Mouse (Mus musculus): ENCODE results near the gene Rbm45. TPM values are rescaled to one million over a fixed set of nuclear protein-coding genes. Genes with fewer than 3 reads are reported as not detected.

Rbm45 gene
- polyA plus RNA-seq, 1 experiment from 2014 or later = 17.5 TPM

DNA sequence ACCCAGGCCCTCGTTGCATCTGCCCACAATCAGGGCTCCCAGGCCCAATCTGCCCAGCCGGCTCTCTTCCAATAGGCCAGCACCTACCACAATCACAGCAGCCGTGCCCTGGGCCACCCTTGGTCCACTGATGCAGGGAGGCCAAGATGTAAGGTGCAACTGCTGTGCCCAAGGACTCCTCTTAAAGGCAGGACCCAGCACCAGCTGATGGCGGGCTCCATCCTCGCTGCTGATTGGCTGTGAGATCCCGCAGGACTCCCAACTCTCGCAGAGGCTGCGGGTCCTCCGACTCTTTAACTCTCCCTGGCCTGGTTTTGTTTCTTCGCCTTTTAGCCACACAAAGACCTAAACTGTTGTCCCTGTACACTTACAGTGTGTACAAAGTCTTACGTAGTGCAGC lies 9.6 kb upstream of the Rbm45 start, which contains the start of gene Cyct:
TSS of gene Cyct (minus strand) at position 225 of the 400 bp plus-strand sequence.
- no peaks in the 10 kb centered on the region for H3K36me3 ChIP-seq
- 88% methylated on average over 11 of the region's 11 CpGs for WGBS
- ATAC-seq (replicated peaks; ENCODE audit: low FRiP score) = no peak
- no peaks in the 10 kb centered on the region for H3K9me3 ChIP-seq (replicated peaks)
- no peak within 1 kb of the TSS for H3K9ac ChIP-seq
- H3K4me2 ChIP-seq = no peak within 1 kb of the TSS
- no peaks in the 10 kb centered on the region for H3K4me1 ChIP-seq
- H3K27me3 ChIP-seq = no peaks in the 10 kb centered on the region
- H3K4me3 ChIP-seq (replicated peaks) = no peak within 1 kb of the TSS
- no peak within 1 kb of the TSS for H3K27ac ChIP-seq

GRCm38 (mm10) chr2:76362111-76362510 lies 7.7 kb upstream of the Rbm45 start:
- Histone ChIP-seq H3K9ac (no peak overlapping the region), H3K4me1 (no peaks in the 10 kb centered on the region), H3K27ac (no peak overlapping the region), H3K36me3 (no peaks in the 10 kb centered on the region), H3K4me2 (no peak overlapping the region), H3K4me3 (replicated peaks) (no peak overlapping the region), H3K9me3 (replicated peaks) (no peaks in the 10 kb centered on the region), H3K27me3 (no peaks in the 10 kb centered on the region)
- WGBS = 43% methylated on average over 2 of the region's 2 CpGs
- ATAC-seq (replicated peaks; ENCODE audit: low FRiP score) = no peak

- Histone ChIP-seq H3K9me3 (replicated peaks) (no peaks in the 10 kb centered on the region), H3K27ac (no peak overlapping the region), H3K4me3 (replicated peaks) (no peak overlapping the region), H3K27me3 (no peaks in the 10 kb centered on the region), H3K9ac (no peak overlapping the region), H3K4me1 (peaks cover 4% of the 10 kb centered on the region), H3K4me2 (no peak overlapping the region), H3K36me3 (no peaks in the 10 kb centered on the region)
- WGBS = 78% methylated on average over 4 of the region's 4 CpGs
- ATAC-seq (replicated peaks; ENCODE audit: low FRiP score) = no peak
Observed at GRCm38 (mm10) chr2:76365811-76366210, 4.0 kb upstream of the Rbm45 start.

DNA sequence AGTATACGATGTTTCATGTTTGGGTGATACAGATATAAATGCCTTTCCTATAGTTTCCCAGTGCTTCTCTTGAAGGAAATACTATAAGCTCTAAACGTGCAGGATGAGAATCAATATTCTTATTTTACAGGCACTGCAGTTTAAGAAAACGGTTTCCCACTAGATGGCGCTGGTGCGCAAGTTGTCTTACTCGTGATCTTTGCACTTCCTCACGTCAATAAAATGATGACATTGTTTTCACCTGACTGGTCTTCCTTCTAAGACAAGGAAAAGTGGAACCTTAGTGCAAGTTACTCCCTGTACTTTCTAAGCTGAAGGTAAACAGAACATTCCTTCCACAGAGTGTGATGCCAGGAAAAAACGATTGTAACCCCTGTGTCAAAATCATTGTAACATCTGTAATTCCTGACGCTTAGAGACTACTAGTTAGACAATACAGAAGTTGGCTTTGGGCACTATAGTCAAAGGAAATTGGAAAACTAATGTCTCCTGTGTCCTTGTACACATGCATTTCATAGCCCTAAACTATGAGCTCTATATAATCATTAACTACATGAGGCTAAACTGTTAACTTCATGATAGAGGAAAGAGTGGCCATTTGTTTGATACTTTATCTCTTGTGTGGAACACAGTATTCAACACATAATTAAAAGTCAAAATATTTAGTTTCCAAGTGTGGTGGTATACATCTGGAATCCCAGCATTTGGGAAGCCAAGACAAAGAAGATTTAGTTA lies 2.4 kb upstream of the Rbm45 start:
- no peak overlapping the region for H3K4me2 ChIP-seq
- ATAC-seq (replicated peaks; ENCODE audit: low FRiP score) = no peak
- H3K27me3 ChIP-seq = no peaks in the 10 kb centered on the region
- H3K4me1 ChIP-seq = peaks cover 12% of the 10 kb centered on the region
- no peak overlapping the region for H3K27ac ChIP-seq
- no peaks in the 10 kb centered on the region for H3K9me3 ChIP-seq (replicated peaks)
- 17% methylated on average over 9 of the region's 9 CpGs for WGBS
- H3K36me3 ChIP-seq = peaks cover 8% of the 10 kb centered on the region
- H3K4me3 ChIP-seq (replicated peaks) = no peak overlapping the region
- H3K9ac ChIP-seq = no peak overlapping the region

DNA sequence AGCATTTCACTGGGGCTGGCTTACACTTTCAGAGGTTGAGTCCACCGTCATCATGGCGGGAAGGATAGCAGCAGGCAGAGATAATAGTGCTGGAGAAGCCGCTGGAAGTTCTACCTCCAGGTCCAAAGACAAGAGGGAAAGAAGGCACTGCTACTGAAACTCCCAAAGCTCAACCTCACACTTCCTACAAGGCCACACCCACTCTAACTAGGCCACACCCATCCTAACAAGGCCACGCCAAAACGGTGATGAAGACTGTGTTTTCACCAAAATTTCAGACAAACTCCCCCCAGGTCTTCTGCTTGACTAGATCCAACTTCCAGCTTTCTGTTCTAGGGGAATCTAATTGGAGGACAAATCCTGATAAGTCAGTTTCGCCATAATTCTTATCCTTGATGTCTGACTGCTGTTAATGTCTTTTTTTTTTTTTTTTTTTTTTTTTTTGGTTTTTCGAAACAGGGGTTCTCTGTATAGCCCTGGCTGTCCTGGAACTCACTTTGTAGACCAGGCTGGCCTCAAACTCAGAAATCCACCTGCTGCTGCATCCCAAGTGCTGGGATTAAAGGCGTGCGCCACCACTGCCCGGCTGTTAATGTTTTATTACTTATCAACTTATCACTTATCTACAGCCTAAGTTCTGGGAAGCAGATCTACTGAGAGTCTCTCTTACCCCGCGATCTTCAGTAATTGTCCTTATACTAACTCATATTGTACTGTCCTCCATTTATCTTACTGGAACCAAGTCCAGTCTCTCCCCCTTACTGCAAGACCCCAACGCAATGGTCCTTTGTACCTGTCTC lies 723 bp upstream of the Rbm45 start:
- WGBS = 69% methylated on average over 13 of the region's 13 CpGs
- Histone ChIP-seq H3K36me3 (peaks cover 24% of the 10 kb centered on the region), H3K9ac (no peak overlapping the region), H3K9me3 (replicated peaks) (no peaks in the 10 kb centered on the region), H3K4me2 (peak overlapping the region; percentile 94; the same call in 1 of the 2 replicates), H3K27ac (no peak overlapping the region), H3K27me3 (no peaks in the 10 kb centered on the region), H3K4me1 (peaks cover 12% of the 10 kb centered on the region), H3K4me3 (replicated peaks) (peak overlapping the region; percentile 73; the same call in 1 of the 2 replicates)
- 0 out of 2 replicates have a peak, but pooled peaks have one; percentile 37 for ATAC-seq (replicated peaks; ENCODE audit: low FRiP score)

DNA sequence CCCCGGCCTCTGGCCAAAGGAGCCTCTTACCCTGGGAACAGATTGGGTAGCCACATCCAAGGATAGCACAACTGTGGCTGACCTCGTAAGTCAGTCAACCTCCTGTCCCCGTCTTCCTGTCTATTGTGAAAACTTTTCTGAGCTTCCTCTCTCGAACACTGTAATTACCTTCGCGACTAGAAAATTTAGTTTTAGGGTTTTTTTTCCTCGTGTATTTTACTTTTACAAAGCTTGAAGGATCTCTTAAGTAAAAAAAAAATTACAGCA lies 805 bp downstream of the Rbm45 start:
- Histone ChIP-seq H3K27me3 (no peaks in the 10 kb centered on the region), H3K9ac (peak overlapping the region; percentile 84), H3K36me3 (peaks cover 37% of the 10 kb centered on the region), H3K4me2 (peak overlapping the region; percentile 94), H3K27ac (no peak overlapping the region), H3K9me3 (replicated peaks) (no peaks in the 10 kb centered on the region), H3K4me1 (peaks cover 12% of the 10 kb centered on the region), H3K4me3 (replicated peaks) (peak overlapping the region; percentile 73)
- no peak for ATAC-seq (replicated peaks; ENCODE audit: low FRiP score)
- 2% methylated on average over 7 of the region's 7 CpGs for WGBS

DNA sequence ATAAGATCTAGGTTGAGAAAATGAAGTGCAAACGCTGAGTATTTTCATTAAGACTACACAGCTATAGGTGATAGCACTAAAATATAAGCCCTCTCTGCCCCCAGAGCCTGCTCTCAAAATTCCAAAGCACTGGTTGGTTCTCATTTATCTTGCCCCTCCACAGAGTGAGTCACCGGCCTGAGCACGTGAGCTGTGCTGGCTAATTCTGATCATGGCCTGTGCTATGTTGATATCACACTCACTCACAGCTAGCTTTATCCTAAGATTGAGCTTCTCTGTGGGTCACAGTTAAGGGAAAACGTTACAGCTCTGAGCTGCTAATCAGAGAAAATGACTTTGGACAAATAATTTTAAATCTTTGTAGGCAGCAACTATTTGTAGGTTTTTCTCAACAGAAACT lies 2.5 kb downstream of the Rbm45 start:
- H3K9ac ChIP-seq = no peak overlapping the region
- H3K36me3 ChIP-seq = peaks cover 49% of the 10 kb centered on the region
- no peak for ATAC-seq (replicated peaks; ENCODE audit: low FRiP score)
- no peak overlapping the region for H3K27ac ChIP-seq
- H3K9me3 ChIP-seq (replicated peaks) = no peaks in the 10 kb centered on the region
- peaks cover 12% of the 10 kb centered on the region for H3K4me1 ChIP-seq
- H3K4me3 ChIP-seq (replicated peaks) = no peak overlapping the region
- H3K27me3 ChIP-seq = no peaks in the 10 kb centered on the region
- 88% methylated on average over 4 of the region's 4 CpGs for WGBS
- H3K4me2 ChIP-seq = no peak overlapping the region

DNA sequence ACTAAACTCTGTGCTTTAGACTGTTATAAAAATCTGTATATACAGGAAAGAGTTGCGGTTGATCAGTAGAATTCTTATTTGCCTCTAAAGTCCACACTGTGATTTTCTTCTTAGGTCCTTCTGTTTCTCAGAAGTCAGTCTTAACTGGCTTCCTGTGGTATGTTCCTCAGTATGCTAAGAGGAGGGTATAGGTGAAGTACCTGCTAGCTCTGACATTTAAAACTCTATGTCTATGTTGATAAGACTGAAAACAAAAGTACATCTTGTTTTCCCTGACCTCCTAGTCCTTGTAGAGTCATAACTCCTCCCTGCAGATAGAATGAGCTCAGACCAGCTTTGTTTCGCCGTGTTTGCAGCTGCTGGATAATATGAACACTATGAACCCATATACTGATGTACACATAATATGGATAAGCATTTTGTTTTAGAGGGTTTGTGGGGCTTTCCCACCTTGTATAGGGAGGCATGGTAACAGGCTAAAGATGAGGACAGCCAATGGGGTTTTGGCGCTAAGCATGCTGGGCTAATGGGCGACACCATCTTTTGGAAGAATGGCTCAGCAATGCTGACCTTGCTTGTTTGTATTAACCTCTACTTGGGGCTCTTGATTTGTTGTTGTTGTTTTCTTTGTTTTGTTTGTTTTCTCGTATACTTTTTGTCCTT lies 4.9 kb downstream of the Rbm45 start:
- Histone ChIP-seq H3K4me1 (peaks cover 12% of the 10 kb centered on the region), H3K9ac (no peak overlapping the region), H3K27ac (no peak overlapping the region), H3K4me2 (no peak overlapping the region), H3K27me3 (no peaks in the 10 kb centered on the region), H3K9me3 (replicated peaks) (no peaks in the 10 kb centered on the region), H3K4me3 (replicated peaks) (no peak overlapping the region), H3K36me3 (peaks cover 73% of the 10 kb centered on the region)
- ATAC-seq (replicated peaks; ENCODE audit: low FRiP score) = no peak
- WGBS = 90% methylated on average over 6 of the region's 6 CpGs

DNA sequence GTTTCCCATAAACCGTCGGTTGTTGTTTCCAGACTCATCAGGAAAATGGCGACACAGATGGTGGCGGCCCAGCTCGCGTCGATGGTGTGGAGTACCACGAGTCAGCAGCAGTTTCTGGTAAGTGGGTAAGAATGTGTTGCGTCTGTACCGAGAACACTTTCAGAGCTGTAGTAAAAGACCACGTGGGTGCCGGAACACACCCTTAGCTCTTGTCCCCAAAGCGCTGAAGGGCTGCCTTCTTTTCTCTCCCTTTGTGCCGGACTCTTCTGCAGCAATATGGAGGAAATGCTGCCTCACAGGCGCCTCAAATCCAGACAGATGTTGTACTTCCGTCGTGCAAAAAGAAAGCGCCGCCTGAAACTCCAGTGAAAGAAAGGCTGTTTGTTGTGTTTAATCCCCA lies 8.9 kb downstream of the Rbm45 start:
- Histone ChIP-seq H3K27me3 (no peaks in the 10 kb centered on the region), H3K4me2 (no peak overlapping the region), H3K9me3 (replicated peaks) (no peaks in the 10 kb centered on the region), H3K36me3 (peaks cover 86% of the 10 kb centered on the region), H3K4me1 (no peaks in the 10 kb centered on the region), H3K4me3 (replicated peaks) (no peak overlapping the region), H3K27ac (no peak overlapping the region), H3K9ac (no peak overlapping the region)
- ATAC-seq (replicated peaks; ENCODE audit: low FRiP score) = no peak
- 94% methylated on average over 19 of the region's 19 CpGs for WGBS

GRCm38 (mm10) chr2:76386531-76386930 lies 16.7 kb downstream of the Rbm45 start:
- no peaks in the 10 kb centered on the region for H3K9me3 ChIP-seq (replicated peaks)
- no peak overlapping the region for H3K4me2 ChIP-seq
- no peak overlapping the region for H3K9ac ChIP-seq
- H3K36me3 ChIP-seq = peaks cover 39% of the 10 kb centered on the region
- no peak overlapping the region for H3K4me3 ChIP-seq (replicated peaks)
- H3K4me1 ChIP-seq = no peaks in the 10 kb centered on the region
- no peak overlapping the region for H3K27ac ChIP-seq
- H3K27me3 ChIP-seq = no peaks in the 10 kb centered on the region
- no peak for ATAC-seq (replicated peaks; ENCODE audit: low FRiP score)

DNA sequence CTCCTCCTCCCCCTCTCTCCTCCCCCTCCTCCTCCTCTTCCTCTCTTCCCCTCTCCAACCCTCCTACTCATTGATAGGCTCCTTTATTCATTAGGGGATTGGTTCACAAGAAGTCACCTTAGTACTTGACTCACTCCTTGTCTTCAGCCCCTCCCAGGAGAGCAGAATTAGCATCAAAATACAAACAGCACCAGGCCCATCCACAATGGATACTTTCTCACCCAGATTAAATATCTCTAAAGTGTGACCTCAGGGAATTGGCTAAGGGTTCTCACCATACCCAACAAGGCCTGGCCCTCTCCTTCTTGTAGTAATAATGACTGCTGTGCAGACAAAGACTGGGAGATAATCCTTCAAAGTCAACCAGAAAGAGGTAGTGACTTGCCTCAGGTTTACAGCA lies 30.4 kb downstream of the Rbm45 start:
- no peak overlapping the region for H3K27ac ChIP-seq
- H3K27me3 ChIP-seq = peaks cover 24% of the 10 kb centered on the region
- no peaks in the 10 kb centered on the region for H3K9me3 ChIP-seq (replicated peaks)
- H3K36me3 ChIP-seq = no peaks in the 10 kb centered on the region
- H3K4me2 ChIP-seq = no peak overlapping the region
- no peaks in the 10 kb centered on the region for H3K4me1 ChIP-seq
- H3K4me3 ChIP-seq (replicated peaks) = no peak overlapping the region
- ATAC-seq (replicated peaks; ENCODE audit: low FRiP score) = no peak
- H3K9ac ChIP-seq = no peak overlapping the region

- Histone ChIP-seq H3K9me3 (replicated peaks) (no peaks in the 10 kb centered on the region), H3K36me3 (no peaks in the 10 kb centered on the region), H3K4me2 (peak overlapping the region; percentile 92), H3K9ac (peak overlapping the region; percentile 81), H3K27ac (peak overlapping the region; percentile 80), H3K4me1 (peaks cover 8% of the 10 kb centered on the region; the same call in 1 of the 2 replicates), H3K27me3 (peaks cover 25% of the 10 kb centered on the region), H3K4me3 (replicated peaks) (peak overlapping the region; percentile 94)
- no peak; the same call in 1 of the 2 replicates for ATAC-seq (replicated peaks; ENCODE audit: low FRiP score)
- 3% methylated on average over 15 of the region's 15 CpGs for WGBS
Observed at GRCm38 (mm10) chr2:76405596-76406150, 35.9 kb downstream of the Rbm45 start.

Data from kidney, embryonic 15.5 days (tissue).